Mouse (Mus musculus) cerebellum, adult 2 months (tissue): Measurements from ENCODE around the gene D430042O09Rik.

ENCODE experiments used
- CTCF ChIP-seq: fragments of 200-500 bp; IDR thresholded peaks from 2 replicates; pipeline ENCODE4 v1.5.1; 2011; ENCODE audit warnings: low read depth, mild to moderate bottlenecking, control low read depth, low read length, moderate library complexity, borderline replicate concordance; ENCODE audit not compliant: insufficient read depth
- POLR2A ChIP-seq: fragments of 200-500 bp; IDR thresholded peaks from 2 replicates; pipeline ENCODE4 v1.6.1; 2011; ENCODE audit warnings: low read length, control low read depth, borderline replicate concordance; ENCODE audit not compliant: insufficient read depth

GRCm38 (mm10) chr7:125787046-125787445 is 79.4 kb downstream of the D430042O09Rik start:
- TF ChIP-seq CTCF, result no peak
- no peak for TF ChIP-seq POLR2A
